Mouse (Mus musculus): ENCODE measurements around the gene Podnl1. TPM values are rescaled to one million over a fixed set of nuclear protein-coding genes. Genes with fewer than 3 reads are reported as not detected.

Podnl1 gene
- polyA plus RNA-seq, 1 experiment from 2014 or later = 0.14 TPM

DNA sequence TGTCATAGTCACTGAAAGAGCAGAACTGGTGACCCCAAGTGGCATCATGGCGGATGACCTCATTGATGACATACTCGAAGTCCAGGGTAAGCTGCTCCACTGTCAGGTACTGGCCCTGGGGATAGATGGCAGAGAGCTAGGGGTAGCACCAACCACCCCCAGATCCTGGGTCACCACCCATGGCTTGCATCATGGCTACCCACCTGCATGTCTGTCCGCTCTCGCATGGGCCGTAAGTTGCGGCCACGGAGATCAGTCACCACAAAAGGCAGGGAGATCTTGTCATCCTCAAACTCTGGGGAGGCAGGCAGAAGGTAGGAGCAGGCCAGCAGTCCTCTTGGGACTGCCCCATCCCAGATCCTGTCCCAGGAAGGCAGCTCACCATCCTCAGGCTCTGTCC, 27.4 kb upstream of the Podnl1 start:
- H3K4me1 ChIP-seq (replicated peaks) = peaks cover 12% of the 10 kb centered on the region
- H3K4me2 ChIP-seq = no peak overlapping the region
- no peak overlapping the region for H3K4me3 ChIP-seq
- no peak for ATAC-seq (ENCODE audit: insufficient number of reproducible peaks, low FRiP score)
- H3K36me3 ChIP-seq = peaks cover 94% of the 10 kb centered on the region
- no peak overlapping the region for H3K27ac ChIP-seq (ENCODE audit: poor library complexity, severe bottlenecking)
- WGBS = 91% methylated on average over 7 of the region's 7 CpGs
- no peaks in the 10 kb centered on the region for H3K27me3 ChIP-seq (replicated peaks)
- H3K9ac ChIP-seq = no peak overlapping the region
- no peaks in the 10 kb centered on the region for H3K9me3 ChIP-seq (replicated peaks)

- WGBS = 90% methylated on average over 25 of the region's 25 CpGs
- H3K27ac ChIP-seq (ENCODE audit: poor library complexity, severe bottlenecking) = no peak overlapping the region
- H3K9ac ChIP-seq = no peak overlapping the region
- peaks cover 22% of the 10 kb centered on the region for H3K4me1 ChIP-seq (replicated peaks)
- peaks cover 61% of the 10 kb centered on the region for H3K36me3 ChIP-seq
- no peak for ATAC-seq (ENCODE audit: insufficient number of reproducible peaks, low FRiP score)
- H3K9me3 ChIP-seq (replicated peaks) = no peaks in the 10 kb centered on the region
- H3K4me2 ChIP-seq = no peak overlapping the region
- no peak overlapping the region for H3K4me3 ChIP-seq
- no peaks in the 10 kb centered on the region for H3K27me3 ChIP-seq (replicated peaks)
Observed at GRCm38 (mm10) chr8:84101476-84102270, 24.1 kb upstream of the Podnl1 start.

DNA sequence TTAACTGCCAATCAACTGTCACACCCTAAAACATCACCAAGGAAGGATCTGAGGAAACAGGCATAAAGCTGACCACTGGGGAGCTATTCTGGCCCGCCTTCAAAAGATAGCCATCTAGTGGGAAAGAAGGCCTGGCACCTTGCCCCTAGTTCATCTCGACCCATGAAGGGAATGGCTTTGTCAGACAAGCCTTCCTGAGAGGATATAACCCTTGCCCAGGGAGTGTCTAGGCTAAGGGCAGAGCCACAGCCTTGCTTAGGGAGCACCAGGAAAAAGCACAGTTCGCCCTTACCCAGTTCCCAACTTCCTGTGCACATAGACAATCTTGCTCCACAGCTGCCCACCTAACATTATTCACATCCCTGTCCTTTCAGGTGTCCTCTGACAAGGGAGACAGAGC, 22.2 kb upstream of the Podnl1 start:
- Histone ChIP-seq H3K36me3 (peaks cover 42% of the 10 kb centered on the region), H3K4me3 (peak overlapping the region; percentile 73), H3K9ac (peak overlapping the region; percentile 82), H3K27me3 (replicated peaks) (no peaks in the 10 kb centered on the region), H3K9me3 (replicated peaks) (peaks cover 3% of the 10 kb centered on the region; the same call in 1 of the 2 replicates), H3K27ac (ENCODE audit: poor library complexity, severe bottlenecking) (no peak overlapping the region), H3K4me2 (peak overlapping the region; percentile 82), H3K4me1 (replicated peaks) (peaks cover 22% of the 10 kb centered on the region)
- WGBS = 54% methylated on average over 3 of the region's 3 CpGs
- ATAC-seq (ENCODE audit: insufficient number of reproducible peaks, low FRiP score) = no peak

DNA sequence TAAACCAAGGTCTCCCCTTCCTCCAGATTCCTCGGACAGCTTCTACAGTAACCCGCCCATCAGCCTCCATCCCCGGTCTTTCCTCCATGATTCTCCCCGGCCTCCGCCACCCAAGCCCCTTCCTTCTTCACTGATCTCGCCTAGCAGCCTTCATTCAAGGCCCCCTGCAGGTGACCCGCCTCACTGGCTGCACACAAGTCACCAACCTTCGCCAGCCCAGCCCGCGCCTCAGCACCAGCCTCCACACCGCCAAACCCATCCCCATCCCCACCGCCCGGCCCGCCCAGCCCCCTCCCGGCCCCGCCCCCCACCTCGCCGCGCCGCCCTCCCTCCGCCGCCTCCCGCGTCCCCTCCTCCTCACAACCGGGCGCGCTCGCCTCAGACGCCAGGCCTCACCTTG, 21.6 kb upstream of the Podnl1 start:
- Histone ChIP-seq H3K4me1 (replicated peaks) (peaks cover 22% of the 10 kb centered on the region), H3K9me3 (replicated peaks) (peaks cover 3% of the 10 kb centered on the region; the same call in 1 of the 2 replicates), H3K36me3 (peaks cover 36% of the 10 kb centered on the region), H3K27ac (ENCODE audit: poor library complexity, severe bottlenecking) (peak overlapping the region; percentile 79), H3K4me3 (peak overlapping the region; percentile 73), H3K9ac (peak overlapping the region; percentile 82), H3K4me2 (peak overlapping the region; percentile 82), H3K27me3 (replicated peaks) (no peaks in the 10 kb centered on the region)
- ATAC-seq (ENCODE audit: insufficient number of reproducible peaks, low FRiP score) = peak; percentile 86
- 0% methylated on average over 21 of the region's 29 CpGs for WGBS

- peak within 1 kb of the TSS; percentile 79 for H3K27ac ChIP-seq (ENCODE audit: poor library complexity, severe bottlenecking)
- H3K36me3 ChIP-seq = peaks cover 28% of the 10 kb centered on the region
- peaks cover 22% of the 10 kb centered on the region for H3K4me1 ChIP-seq (replicated peaks)
- 9% methylated on average over 42 of the region's 42 CpGs for WGBS
- ATAC-seq (ENCODE audit: insufficient number of reproducible peaks, low FRiP score) = peak; percentile 96
- H3K9me3 ChIP-seq (replicated peaks) = peaks cover 3% of the 10 kb centered on the region; the same call in 1 of the 2 replicates
- no peaks in the 10 kb centered on the region for H3K27me3 ChIP-seq (replicated peaks)
- H3K9ac ChIP-seq = peak within 1 kb of the TSS; percentile 82
- peak within 1 kb of the TSS; percentile 82 for H3K4me2 ChIP-seq
- peak within 1 kb of the TSS; percentile 73 for H3K4me3 ChIP-seq
Observed at GRCm38 (mm10) chr8:84104697-84105609, 20.8 kb upstream of the Podnl1 start, which contains the start of gene Dcaf15. Dcaf15 (minus strand) TSS chr8:84104768.

GRCm38 (mm10) chr8:84105676-84106075, 20.1 kb upstream of the Podnl1 start:
- H3K9ac ChIP-seq = no peak overlapping the region
- no peak overlapping the region for H3K4me2 ChIP-seq
- ATAC-seq (ENCODE audit: insufficient number of reproducible peaks, low FRiP score) = no peak
- H3K27ac ChIP-seq (ENCODE audit: poor library complexity, severe bottlenecking) = no peak overlapping the region
- no peaks in the 10 kb centered on the region for H3K27me3 ChIP-seq (replicated peaks)
- peaks cover 22% of the 10 kb centered on the region for H3K4me1 ChIP-seq (replicated peaks)
- peaks cover 3% of the 10 kb centered on the region; the same call in 1 of the 2 replicates for H3K9me3 ChIP-seq (replicated peaks)
- peaks cover 23% of the 10 kb centered on the region for H3K36me3 ChIP-seq
- no peak overlapping the region for H3K4me3 ChIP-seq
- WGBS = 85% methylated on average over 2 of the region's 2 CpGs

GRCm38 (mm10) chr8:84106216-84107040, 19.4 kb upstream of the Podnl1 start:
- Histone ChIP-seq H3K9ac (no peak overlapping the region), H3K36me3 (peaks cover 15% of the 10 kb centered on the region), H3K4me2 (no peak overlapping the region), H3K4me3 (no peak overlapping the region), H3K4me1 (replicated peaks) (peaks cover 22% of the 10 kb centered on the region), H3K9me3 (replicated peaks) (peaks cover 3% of the 10 kb centered on the region; the same call in 1 of the 2 replicates), H3K27me3 (replicated peaks) (no peaks in the 10 kb centered on the region), H3K27ac (ENCODE audit: poor library complexity, severe bottlenecking) (no peak overlapping the region)
- 96% methylated on average over 6 of the region's 6 CpGs for WGBS
- ATAC-seq (ENCODE audit: insufficient number of reproducible peaks, low FRiP score) = no peak

- WGBS = 84% methylated on average over 6 of the region's 6 CpGs
- Histone ChIP-seq H3K27ac (ENCODE audit: poor library complexity, severe bottlenecking) (no peak overlapping the region), H3K27me3 (replicated peaks) (no peaks in the 10 kb centered on the region; the same call in 1 of the 2 replicates), H3K4me1 (replicated peaks) (peaks cover 4% of the 10 kb centered on the region; the same call in 1 of the 2 replicates), H3K36me3 (no peaks in the 10 kb centered on the region), H3K9ac (no peak overlapping the region), H3K4me3 (no peak overlapping the region), H3K4me2 (no peak overlapping the region), H3K9me3 (replicated peaks) (peaks cover 4% of the 10 kb centered on the region; the same call in 1 of the 2 replicates)
- ATAC-seq (ENCODE audit: insufficient number of reproducible peaks, low FRiP score) = no peak
Observed at GRCm38 (mm10) chr8:84115646-84116045, 10.1 kb upstream of the Podnl1 start.

GRCm38 (mm10) chr8:84122151-84122550, 3.6 kb upstream of the Podnl1 start:
- Histone ChIP-seq H3K4me1 (replicated peaks) (no peaks in the 10 kb centered on the region), H3K4me3 (no peak overlapping the region), H3K27me3 (replicated peaks) (0 out of 2 replicates have a peak, but pooled peaks cover 9% of the 10 kb centered on the region), H3K4me2 (no peak overlapping the region), H3K27ac (ENCODE audit: poor library complexity, severe bottlenecking) (no peak overlapping the region), H3K36me3 (no peaks in the 10 kb centered on the region), H3K9ac (no peak overlapping the region), H3K9me3 (replicated peaks) (peaks cover 4% of the 10 kb centered on the region; the same call in 1 of the 2 replicates)
- ATAC-seq (ENCODE audit: insufficient number of reproducible peaks, low FRiP score) = no peak
- WGBS = 68% methylated on average over 3 of the region's 3 CpGs

GRCm38 (mm10) chr8:84126742-84127141, 953 bp downstream of the Podnl1 start:
- Histone ChIP-seq H3K36me3 (0 out of 2 replicates have a peak, but pooled peaks cover 1% of the 10 kb centered on the region), H3K27ac (ENCODE audit: poor library complexity, severe bottlenecking) (no peak overlapping the region), H3K4me2 (no peak overlapping the region), H3K9me3 (replicated peaks) (no peaks in the 10 kb centered on the region), H3K9ac (no peak overlapping the region), H3K4me3 (no peak overlapping the region), H3K27me3 (replicated peaks) (peaks cover 30% of the 10 kb centered on the region), H3K4me1 (replicated peaks) (peaks cover 7% of the 10 kb centered on the region; the same call in 1 of the 2 replicates)
- WGBS = 59% methylated on average over 2 of the region's 2 CpGs
- no peak for ATAC-seq (ENCODE audit: insufficient number of reproducible peaks, low FRiP score)

All from heart, embryonic 12.5 days (tissue).